Mouse (Mus musculus): ENCODE data around the gene H2afv.

GRCm38 (mm10) chr11:6472076-6472475 lies 27.8 kb upstream of the H2afv start:
- TF ChIP-seq EP300 (IDR thresholded peaks at IDR 0.05; ENCODE audit: insufficient read depth, low read depth, low read length) (no peak), POLR2A (IDR thresholded peaks at IDR 0.05; ENCODE audit: insufficient read depth, low read length) (no peak)
